Mouse (Mus musculus) lung, adult 2 months (tissue): ENCODE measurements around the gene Dmrtc2. TPM values are rescaled to one million over a fixed set of nuclear protein-coding genes. Genes with fewer than 3 reads are reported as not detected.
"Not testable (repeated sequence)": the region's sequence is repeated elsewhere in the genome, so short reads cannot be mapped to it uniquely, and the experiment has no call there.

ENCODE experiments used
- DNase-seq: peaks from one replicate; pipeline ENCODE4 v3.0.0; 2022
- H3K4me1 ChIP-seq: fragments of 200-500 bp; 2 replicates; pipeline ENCODE4 v1.6.1; 2011; ENCODE audit warnings: low read length; ENCODE audit not compliant: control insufficient read depth, insufficient read depth
- H3K4me3 ChIP-seq: fragments of 200-500 bp; replicated peaks from 2 replicates; pipeline ENCODE3; 2011; ENCODE audit warnings: low read depth, mild to moderate bottlenecking, control low read depth, low read length; ENCODE audit errors: extremely low read depth
- CTCF ChIP-seq: fragments of 200-500 bp; IDR thresholded peaks from 2 replicates; pipeline ENCODE4 v1.5.1; 2011; ENCODE audit warnings: mild to moderate bottlenecking, low read length, control low read depth; ENCODE audit not compliant: insufficient read depth
- POLR2A ChIP-seq: fragments of 200-500 bp; IDR thresholded peaks from 2 replicates; pipeline ENCODE4 v1.6.1; 2011; ENCODE audit warnings: low read depth, mild to moderate bottlenecking, control low read depth, low read length, borderline replicate concordance; ENCODE audit errors: extremely low read depth
- WGBS: fragments of 180-500 bp; shearing (Covaris S2); methylation state at CpG from one replicate; pipeline ENCODE4 v1.1.7; 2018; 5-methylcytosine and 5-hydroxymethylcytosine counted together
- polyA plus RNA-seq: library from polyadenylated mRNA; depleted of rRNA; stranded (reverse); fragments of >200 nt; gene quantifications from 2 replicates; pipeline ENCODE4 v1.2.3, GENCODE M21; 2012; rRNA removed

Dmrtc2 gene
- not detected in 2 replicates for polyA plus RNA-seq

DNA sequence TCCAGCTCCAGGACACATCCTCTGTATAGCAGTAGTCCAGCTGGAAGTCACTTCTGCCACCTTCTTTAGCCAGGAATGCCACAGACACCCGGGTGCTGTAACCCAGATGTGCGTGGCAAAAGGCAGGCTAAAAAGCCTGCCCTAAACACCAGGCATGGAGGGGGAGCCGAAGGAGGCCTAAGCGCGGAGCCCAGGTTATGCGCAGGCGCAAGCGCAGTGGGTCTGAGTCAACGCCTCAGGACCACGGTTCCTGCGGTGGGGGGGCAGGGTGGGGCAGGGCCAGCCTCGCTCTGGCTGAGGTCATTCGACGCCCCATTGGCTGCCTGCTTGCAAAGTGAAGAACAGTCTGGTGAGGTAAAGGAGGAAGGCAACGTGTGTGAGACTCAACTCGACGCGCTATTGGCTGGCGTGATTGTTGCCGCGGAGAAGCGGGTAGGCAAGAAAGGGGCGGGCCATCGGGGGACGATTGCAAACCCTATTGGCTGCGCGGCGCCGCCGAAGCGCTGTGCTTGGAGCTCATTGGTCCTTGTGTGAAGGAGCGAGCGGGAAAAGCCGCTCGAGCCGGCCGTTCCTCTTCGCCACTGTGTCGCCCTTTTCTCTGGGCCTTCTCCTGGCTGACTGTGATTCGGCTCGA lies at the start of gene Dmrtc2, which contains the start of gene Lypd4:
Dmrtc2 (plus strand) TSS at position 526 of the 634 bp plus-strand sequence.
Lypd4 (minus strand) TSS at position 410 of the 634 bp plus-strand sequence.
- H3K4me3 ChIP-seq, result no peak within 1 kb of the TSS
- DNase-seq, result no peak
- no peaks in the 10 kb centered on the region for H3K4me1 ChIP-seq
- TF ChIP-seq CTCF (no peak), POLR2A (no peak)
- 50% methylated on average over 41 of the region's 41 CpGs for WGBS

DNA sequence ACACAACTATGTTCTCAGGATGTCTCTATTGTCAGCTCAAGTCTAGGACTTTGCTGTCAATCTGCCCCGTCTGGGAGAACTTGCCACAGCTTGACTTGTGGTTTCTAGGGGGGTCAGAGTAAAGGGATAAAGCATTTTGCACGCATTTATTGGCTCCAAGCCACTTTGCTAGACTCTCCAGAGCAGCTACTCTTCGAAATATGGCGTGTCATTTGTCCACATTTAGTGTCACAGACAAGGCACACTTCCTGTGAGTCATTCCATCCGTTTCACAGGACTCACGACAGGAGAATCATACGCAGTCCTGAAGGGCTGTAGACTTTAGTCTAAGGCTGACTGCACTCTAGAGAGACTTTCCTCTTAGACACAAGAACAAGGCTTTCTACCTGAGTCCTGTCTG lies 45.4 kb upstream of the Dmrtc2 start:
- DNase-seq, result no peak
- Histone ChIP-seq H3K4me1 (no peaks in the 10 kb centered on the region), H3K4me3 (no peak overlapping the region)
- 36% methylated on average over 7 of the region's 7 CpGs for WGBS
- TF ChIP-seq POLR2A (no peak), CTCF (no peak)

DNA sequence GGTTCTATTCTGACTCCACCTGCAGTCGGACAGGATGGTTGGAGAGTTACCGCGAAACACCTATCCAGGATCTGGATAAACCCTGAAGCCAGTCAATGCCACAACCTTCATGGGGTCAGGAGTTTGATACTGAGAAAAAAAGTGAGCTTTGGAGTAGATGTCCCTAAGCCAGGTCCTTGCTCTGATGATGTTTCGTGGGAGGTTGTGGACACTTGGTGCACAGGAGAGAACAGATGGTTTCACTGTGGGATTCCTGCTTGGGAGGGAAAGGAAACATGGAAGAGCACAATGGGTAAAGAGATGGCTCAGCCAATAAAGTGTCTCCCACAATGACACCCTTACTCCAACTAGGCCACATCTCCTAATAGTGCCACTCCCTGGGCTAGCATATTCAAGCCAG lies 42.7 kb upstream of the Dmrtc2 start:
- DNase-seq, result no peak
- 88% methylated on average over 4 of the region's 4 CpGs for WGBS
- TF ChIP-seq CTCF, result no peak
- no peak for TF ChIP-seq POLR2A
- H3K4me3 ChIP-seq, result no peak overlapping the region
- no peaks in the 10 kb centered on the region for H3K4me1 ChIP-seq

DNA sequence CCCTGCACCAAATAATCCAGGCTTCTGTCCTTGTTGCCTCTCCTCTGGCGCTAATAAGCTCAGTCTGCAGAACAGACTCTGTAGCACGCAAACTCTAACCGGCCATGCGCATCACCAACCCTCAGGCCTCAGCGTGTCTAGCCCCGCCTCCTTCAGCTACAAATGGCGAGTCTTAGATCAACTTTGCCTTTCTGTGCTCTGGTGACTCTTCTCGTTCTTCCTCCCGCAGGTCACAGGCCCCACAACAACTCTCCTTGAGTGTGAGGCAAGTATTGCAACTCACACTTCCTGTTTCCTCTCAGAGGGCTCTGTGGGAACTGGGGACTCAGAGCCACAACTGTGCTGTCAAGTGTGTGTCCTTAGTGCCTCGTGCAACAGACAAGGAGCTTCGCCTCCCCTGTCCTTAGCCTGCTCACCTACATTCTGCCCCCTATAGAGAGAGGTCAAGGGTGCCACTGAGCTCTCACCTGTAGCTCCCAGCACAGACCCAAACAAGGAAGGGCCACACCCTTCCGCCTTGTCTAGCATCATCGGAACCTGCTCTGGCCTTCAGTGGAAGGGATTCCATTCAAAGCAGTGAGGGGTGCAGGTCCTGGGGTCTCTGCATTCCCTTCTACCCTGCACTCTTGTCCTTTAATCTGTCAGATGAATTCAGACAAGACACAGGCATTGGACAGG lies 31.0 kb upstream of the Dmrtc2 start:
- H3K4me3 ChIP-seq, H3K4me1 ChIP-seq, DNase-seq: not testable (repeated sequence)
- WGBS, result 45% methylated on average over 12 of the region's 13 CpGs

DNA sequence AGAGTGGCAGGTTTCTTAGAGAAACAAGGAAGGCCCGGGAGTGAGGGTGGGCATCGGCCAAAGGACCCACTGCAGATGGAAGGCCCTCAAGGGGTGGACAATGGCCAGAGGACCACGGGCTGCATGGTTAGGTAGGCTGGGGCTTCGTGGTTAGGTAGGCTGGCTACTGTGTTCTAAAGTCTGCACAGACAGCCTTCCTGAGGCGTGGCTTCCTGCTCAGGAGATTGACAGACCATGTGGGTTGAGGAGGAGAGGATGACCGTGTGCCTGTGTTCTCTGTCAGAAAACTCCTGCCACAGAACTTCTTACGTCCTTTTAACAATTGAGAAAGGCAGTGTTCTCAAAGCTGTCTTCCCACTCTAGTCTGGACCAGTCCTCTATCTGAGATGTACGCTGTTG lies 30.4 kb upstream of the Dmrtc2 start:
- WGBS, result 66% methylated on average over 8 of the region's 8 CpGs
- H3K4me1 ChIP-seq, result no peaks in the 10 kb centered on the region
- TF ChIP-seq POLR2A (no peak), CTCF (no peak)
- no peak overlapping the region for H3K4me3 ChIP-seq
- no peak for DNase-seq

DNA sequence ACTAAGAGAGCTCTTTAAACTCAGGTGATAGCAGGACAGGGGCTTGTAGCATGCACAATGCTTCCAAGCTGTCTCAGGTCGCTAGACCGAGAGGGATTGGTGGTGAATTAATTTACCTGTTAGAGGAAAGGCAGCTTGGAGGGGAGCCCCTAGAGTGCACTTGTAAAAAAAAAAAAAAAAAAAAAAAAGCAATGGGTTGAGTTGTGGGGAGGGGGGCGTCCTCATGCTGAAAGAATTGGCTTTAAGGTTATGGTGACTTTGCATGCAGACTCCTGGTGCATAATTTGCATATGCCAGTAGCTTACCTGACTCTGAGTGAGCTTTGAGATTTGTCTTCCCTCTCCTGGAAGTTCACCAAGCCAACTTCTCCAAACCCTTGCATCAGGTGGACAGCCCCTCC lies 29.5 kb upstream of the Dmrtc2 start:
- WGBS, result 68% methylated on average over 3 of the region's 3 CpGs
- no peak for TF ChIP-seq POLR2A
- no peak for TF ChIP-seq CTCF
- Histone ChIP-seq H3K4me3 (no peak overlapping the region), H3K4me1 (no peaks in the 10 kb centered on the region)
- DNase-seq, result no peak

DNA sequence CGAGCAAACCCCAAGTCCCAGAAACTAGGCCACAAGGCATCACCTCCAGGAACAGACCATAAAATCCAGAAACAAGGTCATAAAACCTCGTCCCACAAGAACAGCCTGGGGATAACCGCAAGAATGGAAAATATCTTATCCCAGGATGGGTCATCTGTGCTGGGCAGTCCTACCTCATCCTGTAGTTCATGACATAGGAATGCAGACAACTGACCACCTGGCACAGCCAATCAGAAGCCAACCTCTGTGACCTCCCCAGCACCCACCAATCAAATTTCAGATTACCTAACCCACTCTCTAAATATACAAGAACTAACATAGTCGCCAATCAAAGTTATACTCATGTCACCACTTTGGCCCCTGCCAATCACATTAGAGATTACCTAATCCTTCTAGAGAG lies 28.8 kb upstream of the Dmrtc2 start:
- no peak for DNase-seq
- TF ChIP-seq POLR2A, result no peak
- TF ChIP-seq CTCF, result no peak
- WGBS, result 75% methylated on average over 4 of the region's 4 CpGs
- H3K4me1 ChIP-seq, result no peaks in the 10 kb centered on the region
- H3K4me3 ChIP-seq, result no peak overlapping the region

DNA sequence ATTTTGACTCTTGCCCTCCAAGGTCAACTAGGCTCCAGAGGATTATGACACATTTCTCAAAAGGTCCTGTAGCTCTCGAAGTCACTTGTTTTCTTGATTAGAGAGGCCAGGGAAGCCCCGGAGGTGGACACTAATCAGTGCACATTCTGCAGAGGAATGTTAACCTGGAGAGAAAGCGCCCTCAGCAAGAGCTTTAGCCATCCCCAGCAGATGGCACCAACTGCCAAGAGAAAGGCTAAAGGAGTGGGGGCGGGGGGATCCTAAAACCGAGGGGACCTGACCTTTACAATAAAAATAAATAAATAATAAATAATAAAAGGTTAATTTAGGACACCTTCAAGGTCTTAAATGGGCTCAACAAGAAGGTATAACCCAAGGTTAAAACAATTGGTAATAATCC lies 25.7 kb upstream of the Dmrtc2 start:
- WGBS, result 46% methylated on average over 5 of the region's 5 CpGs
- no peaks in the 10 kb centered on the region for H3K4me1 ChIP-seq
- DNase-seq, result no peak
- H3K4me3 ChIP-seq, result no peak overlapping the region
- TF ChIP-seq POLR2A, result no peak
- TF ChIP-seq CTCF, result no peak

DNA sequence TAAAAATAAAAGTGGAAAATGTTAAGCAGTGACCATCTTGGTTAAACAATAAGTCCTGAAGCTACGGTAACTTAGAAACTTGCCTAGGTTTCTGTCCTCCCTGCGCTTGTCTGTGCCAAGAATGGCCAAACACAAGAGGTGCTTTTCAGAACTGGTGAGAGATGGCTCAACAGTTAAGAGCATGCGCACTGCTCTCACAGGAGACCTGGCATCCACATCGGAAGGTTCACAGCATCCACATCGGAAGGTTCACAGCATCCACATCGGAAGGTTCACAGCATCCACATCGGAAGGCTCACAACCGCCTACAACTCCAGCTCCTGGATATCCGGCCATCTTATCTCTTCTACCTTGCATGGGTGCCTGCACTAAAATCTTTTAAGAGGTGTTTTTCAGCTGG lies 24.7 kb upstream of the Dmrtc2 start:
- 83% methylated on average over 9 of the region's 9 CpGs for WGBS
- Histone ChIP-seq H3K4me3 (no peak overlapping the region), H3K4me1 (no peaks in the 10 kb centered on the region)
- TF ChIP-seq POLR2A, result no peak
- no peak for TF ChIP-seq CTCF
- DNase-seq, result no peak

DNA sequence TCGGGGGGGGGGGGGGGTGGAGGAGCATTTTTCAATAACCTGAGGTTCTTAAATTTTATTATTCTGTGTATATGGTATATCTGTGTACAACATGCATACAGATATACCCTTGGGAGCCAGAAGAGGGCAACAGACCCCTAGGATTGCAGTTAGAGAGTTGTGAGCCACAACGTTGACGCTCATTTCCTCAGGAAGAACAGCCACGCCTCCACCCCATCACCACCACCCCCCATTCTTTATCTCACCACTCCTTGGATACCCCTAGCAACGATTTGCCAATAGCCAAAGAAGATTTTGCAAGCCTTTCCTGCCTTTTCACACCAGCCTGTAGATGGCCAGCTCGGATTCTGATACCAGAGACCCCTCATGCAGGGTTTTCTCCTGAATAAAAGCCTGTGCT lies 24.1 kb upstream of the Dmrtc2 start:
- Histone ChIP-seq H3K4me1 (no peaks in the 10 kb centered on the region), H3K4me3 (no peak overlapping the region)
- TF ChIP-seq CTCF (no peak), POLR2A (no peak)
- WGBS, result 5% methylated on average over 6 of the region's 6 CpGs
- no peak for DNase-seq

DNA sequence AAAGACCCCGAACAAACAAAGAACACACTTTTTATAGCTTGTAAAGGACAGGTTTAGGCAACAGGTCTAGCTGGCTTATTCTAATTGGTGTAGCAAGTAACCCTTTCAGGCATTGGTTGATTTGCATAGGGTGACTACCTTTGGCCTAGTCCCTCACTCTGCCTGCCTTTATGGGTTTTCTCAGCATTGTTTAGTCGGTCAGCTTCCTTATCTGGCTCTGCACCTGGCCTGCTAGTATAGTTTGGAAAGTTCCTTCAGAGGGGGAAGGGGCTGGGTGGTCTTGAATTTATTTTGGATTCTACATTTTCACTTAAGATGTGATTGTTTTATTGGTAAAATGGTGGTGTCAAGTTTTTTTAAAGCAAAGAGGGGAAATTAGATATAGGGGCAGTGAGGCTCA lies 23.3 kb upstream of the Dmrtc2 start:
- H3K4me3 ChIP-seq, DNase-seq, H3K4me1 ChIP-seq: not testable (repeated sequence)
- WGBS, result 34% methylated on average over 2 of the region's 2 CpGs
